Mouse (Mus musculus) liver, adult (tissue): ENCODE data around the gene Vkorc1l1.

Experiments
- GATA4 ChIP-seq: IDR thresholded peaks from 2 replicates; pipeline ENCODE4 v1.6.1; 2014; ENCODE audit warnings: mild to moderate bottlenecking, low read length; ENCODE audit not compliant: insufficient replicate concordance

Gene Vkorc1l1

DNA sequence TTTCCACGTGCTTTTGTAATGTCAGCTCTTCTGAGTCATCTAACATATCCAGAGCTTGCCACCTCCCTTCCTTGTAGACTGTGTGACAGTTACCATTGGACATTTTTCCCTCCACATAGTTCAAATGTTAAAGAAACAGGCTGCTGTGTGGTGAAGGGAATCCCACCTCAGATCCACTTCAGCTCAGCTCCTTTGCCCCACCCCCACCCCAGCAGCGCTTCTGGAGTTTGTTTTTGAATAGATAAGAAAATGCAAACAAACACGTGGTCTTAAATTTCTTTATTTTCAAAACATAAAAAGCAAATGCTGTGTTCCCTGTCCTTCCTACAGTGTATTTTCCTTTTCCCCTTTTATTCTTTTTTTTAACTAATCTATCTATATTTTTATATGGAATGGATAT lies 38.4 kb downstream of the Vkorc1l1 start:
- TF ChIP-seq GATA4: no peak

DNA sequence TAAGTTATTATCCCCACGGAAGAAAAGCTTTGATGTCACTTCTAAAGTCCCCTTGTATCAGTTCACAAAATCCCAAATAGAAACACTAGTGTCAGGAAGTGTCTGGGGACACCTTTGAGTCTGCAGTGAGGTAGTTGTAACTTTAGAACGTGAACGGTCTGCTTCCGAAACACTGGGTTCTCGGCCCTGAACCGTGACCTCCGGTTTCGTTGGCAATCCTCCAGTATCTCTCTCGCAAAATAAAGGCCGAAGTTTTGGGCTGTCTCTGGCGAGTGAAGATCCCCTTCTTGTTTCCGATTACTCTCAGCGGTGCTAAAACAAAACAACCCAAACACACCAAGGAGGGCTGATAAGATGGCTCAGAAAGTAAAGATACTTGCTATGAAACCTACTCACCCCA lies 47.6 kb downstream of the Vkorc1l1 start:
- TF ChIP-seq GATA4: no peak

DNA sequence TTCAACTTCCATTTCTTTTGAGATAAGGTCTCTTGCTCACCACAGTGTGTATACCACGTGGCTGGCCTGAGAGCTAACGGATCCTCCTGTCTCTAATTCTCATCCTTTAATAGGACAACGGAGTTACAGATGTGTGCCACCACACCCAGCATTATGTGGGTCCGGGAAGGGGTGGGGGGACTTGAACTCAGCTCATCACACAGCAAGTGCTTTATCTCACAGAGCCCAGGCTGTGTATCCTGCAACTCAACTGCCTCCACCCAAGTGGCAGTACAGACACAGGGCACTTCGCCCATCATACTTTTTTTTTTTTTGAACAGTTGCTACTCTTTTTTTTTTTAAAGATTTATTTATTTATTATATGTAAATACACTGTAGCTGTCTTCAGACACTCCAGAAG lies 50.1 kb downstream of the Vkorc1l1 start:
- TF ChIP-seq GATA4: no peak

DNA sequence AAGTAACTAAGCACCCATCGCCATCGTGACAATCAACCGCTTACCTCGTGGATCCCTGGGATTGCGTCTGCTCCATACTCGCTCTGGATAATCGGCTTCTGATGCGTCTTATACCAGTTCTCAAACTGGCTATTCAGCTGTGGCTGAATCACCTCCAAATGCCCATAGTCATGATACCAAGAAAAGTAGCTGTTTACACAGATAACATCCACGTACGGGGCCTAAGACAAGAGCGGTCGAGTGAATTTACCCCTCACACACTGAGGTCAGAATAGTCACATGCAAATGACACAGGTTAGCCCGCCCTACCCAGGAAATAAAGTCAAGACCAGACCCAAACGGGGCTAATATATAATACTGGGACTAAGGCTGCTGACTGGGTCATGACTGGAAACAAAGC lies 51.6 kb downstream of the Vkorc1l1 start:
- TF ChIP-seq GATA4: no peak

DNA sequence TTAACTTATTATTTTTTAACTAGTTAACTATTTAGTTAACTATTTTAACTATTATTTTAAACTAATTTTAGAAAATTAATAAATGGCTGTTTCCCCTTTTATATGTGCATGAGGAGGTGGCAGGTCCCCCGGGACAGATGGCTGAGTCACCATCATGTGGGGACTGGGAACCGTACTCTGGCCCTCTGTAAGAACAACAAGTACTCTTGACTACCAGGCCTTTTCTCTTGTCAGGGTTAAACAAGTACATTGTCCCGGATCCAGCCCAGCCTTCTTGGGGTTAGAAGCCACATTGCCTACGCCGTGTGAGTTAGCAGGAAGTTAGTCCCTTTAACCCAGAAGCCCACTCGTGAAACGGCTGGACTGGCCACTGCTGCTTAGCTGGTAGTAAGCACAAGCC lies 53.2 kb downstream of the Vkorc1l1 start:
- TF ChIP-seq GATA4: no peak

DNA sequence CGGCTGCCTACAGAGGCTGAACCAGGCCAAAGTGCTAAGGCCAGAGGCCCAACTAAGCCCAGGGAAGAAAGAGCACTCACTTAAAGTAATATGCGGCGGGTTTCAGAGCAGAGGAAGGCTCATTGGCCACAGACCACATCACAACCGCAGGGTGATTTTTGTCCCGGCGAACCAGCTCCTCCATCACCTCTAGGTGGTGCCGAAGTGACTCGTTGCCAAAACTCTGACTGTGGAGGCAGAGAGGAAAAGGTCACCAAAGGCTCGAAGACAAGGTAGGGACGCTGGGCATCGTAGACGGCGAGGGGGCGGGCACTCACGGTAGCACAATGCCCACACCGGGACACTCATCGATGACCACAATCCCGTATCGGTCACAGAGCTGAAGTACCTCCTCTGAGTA lies 55.9 kb downstream of the Vkorc1l1 start:
- TF ChIP-seq GATA4: no peak

DNA sequence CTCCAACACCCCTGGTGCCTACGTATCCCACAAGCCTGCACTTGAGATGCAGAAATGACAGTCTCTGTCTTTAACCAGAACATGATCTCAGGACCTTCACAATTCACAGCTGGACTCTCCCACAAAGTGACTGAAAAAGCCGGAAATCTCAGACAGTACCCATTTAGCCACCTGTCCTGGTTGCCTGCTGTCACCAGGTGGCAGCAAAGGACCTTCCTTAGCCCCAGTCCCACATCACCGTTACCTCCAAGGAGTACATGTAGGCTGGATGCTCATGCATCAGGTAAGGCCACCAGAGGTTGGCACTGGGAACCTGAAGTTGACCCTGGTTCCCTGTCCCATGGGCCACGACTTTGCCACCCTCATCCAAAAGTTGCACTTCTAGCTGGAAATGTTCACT lies 57.3 kb downstream of the Vkorc1l1 start:
- no peak for TF ChIP-seq GATA4

DNA sequence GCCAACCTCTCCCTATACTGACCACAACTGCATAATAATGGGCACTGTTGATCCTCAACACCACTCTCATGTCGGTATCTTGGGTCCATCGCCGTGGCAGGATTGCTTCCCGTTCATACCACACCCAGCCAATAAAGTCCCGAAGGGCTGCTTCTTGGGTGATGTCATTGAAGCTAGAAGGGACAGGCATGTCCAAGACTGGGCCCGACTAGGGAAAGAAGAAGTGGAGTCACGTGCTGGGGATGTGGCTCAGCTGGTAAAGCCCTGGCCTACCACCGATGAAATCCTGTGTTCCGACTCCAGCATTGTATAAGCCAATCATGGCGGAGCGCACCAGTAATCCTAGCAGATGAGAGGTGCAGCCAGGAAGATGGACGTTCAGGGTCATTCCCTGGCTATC lies 59.0 kb downstream of the Vkorc1l1 start:
- TF ChIP-seq GATA4: no peak

DNA sequence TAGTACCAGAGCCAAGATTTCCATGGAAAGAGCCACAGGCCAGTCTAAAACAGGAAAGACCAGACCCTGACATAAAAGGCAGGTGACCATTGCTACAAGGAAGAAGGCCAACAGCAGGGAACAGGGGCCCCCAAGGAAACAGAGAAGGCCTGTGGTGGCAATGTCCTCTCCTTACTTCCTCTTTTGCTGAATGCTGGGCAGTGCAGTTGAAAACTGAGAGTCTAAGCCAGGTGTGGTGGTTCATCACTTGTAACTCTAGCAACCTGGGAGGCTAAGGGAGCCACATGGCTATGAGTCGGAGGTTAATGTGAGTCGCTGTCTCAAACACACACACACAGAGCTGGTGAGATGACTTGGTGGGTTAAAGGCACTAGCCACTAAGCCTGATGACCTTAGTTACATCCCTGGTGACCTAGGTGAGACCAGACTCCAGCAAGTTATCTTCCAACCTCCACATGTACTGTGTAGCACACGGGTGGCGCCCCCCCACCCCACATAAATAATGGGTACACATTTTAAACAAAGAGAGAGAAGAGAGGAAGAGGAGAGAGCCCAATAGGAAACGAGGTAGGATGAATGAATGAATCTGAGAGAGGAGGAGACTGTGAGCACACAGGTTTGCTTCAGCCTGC lies 59.7 kb downstream of the Vkorc1l1 start:
- no peak for TF ChIP-seq GATA4

DNA sequence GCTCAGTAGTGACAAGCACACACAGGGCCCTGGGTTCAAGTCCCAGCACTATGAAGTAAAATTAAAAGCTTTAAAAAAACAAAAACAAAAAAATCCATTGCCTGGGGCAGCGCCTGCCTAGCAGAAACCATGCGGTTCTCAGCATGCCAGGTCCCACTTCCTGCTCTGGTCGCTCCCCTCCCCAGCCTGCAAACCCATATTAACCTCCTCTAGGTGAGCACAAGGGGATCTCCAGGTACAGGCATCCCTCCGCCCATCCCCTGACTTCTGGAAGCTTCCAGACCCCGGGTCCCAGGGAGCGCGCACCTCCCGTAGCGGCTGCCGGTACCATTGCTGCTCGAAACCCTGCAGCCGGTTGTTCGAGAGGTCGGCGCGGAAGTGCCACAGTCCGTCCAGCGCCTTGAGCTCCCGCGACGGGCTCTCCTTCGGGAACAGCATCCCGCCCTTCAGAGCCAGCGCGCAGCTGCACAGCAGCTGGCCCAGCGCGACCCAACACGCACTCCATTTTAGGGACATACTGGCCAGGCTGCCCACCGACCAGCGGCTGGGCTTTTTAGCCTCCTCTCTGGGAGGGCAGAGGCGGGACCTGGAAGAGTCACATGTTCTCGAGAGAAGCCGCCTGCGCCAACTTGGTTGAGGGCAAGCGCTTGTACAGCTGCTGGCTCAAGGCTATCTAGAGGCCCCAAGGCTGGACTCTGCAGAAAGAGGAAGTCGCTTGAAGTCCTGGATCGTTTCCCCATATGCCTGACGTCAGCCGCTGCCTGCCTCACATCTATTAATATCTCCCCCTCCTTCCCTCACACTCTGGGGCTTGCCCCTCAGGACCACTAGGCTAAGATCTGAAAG lies 60.8 kb downstream of the Vkorc1l1 start, which contains the start of gene Gusb:
TSS of gene Gusb (minus strand) at position 749 of the 846 bp plus-strand sequence.
- TF ChIP-seq GATA4: no peak

DNA sequence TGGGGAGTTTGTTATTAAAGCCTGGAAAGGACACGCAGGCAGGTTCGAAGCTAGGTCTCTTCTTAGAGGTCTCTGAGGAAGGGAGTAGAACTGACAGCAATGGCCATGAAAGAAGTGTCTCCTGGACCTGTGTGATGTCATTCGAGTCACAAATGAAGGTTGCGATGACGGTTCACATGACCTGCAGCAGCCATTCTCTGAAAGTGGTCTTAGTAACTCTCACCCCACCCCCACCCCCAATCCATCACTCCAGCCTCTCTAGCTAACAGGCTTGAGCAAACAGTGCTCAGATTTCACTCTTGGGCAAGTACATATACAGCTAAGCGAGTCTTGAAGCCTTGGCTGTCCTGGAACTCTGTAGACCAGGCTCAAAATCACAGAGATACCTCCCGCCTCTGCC lies 61.5 kb downstream of the Vkorc1l1 start:
- TF ChIP-seq GATA4: no peak

DNA sequence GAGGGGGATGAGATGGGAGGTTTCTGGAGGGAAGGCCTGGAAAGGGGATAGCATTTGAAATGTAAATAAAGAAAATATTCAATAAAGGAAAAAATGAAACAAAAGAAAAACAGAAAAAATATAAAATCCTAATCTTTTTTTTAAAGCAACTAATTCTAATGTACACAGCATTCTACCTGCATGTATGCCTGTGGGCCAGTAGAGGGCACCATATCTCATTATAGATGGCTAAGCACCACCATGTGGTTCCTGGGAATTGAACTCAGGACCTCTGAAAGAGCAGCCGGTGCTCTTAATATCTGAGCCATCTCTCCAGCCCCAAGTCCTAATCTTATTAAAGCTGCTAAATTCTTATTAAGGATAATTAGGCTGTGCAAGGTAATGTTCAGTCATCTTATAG lies 65.6 kb downstream of the Vkorc1l1 start:
- TF ChIP-seq GATA4: no peak

DNA sequence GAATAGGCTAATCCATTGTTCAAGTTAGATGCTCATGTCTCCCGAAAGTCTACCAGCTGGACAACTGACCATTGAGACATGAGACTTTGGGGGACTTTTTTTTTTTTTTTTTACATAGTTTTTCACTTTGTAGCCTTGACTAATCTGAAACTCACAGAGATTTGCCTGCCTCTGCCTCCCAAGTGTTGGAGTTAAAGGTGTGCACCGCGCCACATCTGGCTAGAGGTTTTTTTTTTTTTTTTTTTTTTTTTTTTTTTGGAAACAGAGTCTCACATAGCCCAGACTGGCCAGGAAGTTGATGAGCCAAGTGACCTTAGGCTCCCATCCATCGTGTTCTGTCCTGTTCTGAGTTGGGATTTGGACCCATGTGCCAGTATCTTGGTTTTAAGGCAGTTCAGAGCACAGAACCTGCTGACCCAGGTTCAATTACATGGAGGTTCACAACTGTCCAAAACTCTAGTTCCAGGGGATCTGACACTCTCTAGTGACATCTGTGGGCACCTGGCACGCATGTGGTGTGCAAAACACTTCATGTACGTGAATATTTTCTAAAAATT lies 66.3 kb downstream of the Vkorc1l1 start:
- TF ChIP-seq GATA4: no peak

DNA sequence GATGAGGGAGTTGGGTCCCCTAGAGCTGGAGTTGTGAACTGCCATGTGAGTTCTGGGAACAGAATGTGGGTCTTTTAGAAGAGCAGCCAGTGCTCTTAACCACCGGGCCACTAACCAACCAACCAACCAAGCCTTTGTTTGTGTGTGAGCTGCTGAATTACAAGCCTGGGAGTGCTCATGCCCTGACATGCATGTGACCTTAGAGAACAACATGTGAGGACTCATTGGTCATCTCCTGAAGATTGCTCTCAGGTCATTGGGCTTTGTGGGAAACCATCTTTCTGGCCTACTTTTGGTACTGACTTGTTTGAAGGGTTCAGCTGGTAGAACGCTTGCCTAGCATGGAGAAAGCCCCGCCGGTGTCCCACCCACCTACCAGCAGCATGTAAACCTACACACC lies 68.0 kb downstream of the Vkorc1l1 start:
- TF ChIP-seq GATA4: no peak

DNA sequence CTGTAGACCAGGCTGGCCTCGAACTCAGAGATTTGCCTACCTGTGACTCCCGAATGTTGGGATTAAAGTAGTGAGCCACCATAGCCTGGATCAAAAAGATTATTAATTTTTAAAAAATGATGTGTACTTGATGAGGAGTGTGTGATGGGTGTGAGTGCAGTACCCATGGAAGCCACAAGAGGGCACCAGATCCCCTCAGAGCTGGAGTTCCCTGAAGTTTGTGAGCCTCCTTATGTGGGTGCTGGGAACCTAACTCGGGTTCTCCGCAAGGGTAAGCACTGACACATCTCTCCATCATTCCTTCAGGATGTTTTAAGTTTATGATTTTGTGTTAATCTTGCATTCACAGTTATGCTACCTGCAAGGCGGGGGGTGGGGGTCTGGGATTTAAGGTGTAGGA lies 69.2 kb downstream of the Vkorc1l1 start:
- TF ChIP-seq GATA4: no peak

DNA sequence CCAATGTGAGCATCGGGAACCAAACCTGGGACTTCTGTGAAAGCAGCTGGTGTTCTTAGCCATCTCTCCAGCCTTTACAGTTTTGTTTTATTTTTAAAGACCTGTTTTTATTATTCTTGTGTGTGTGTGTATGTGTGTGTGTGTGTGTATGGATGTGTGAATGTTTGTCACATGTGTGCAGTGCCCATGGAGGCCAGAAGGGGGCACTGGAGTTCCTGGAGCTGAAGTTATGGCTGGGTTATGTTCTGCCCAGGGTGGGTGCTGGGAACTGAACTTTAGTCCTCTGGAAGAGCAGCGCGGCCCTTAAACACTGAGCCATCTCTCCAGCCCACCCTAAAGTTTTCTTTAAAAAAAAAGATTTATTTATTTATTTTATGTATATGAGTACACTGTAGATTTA lies 73.3 kb downstream of the Vkorc1l1 start:
- no peak for TF ChIP-seq GATA4

DNA sequence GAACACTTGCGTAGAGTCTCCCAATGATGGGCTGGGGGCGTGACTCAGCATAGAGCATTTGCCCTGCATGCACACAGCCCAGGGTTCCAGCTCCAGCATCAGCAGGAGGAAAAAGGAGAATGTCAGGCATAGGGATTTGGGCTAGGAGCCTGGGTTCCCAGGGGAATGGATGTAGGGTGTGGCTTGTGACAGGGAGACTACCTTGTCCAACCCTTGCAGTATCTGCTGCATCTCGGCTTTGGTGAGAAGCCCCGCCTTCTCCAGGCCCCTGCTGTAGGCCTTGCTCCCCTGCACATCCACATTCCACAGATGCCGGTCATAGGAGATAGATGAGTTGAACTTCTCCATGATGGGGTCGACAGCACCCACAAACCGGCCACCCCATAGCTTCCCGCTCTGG lies 77.7 kb downstream of the Vkorc1l1 start:
- no peak for TF ChIP-seq GATA4

DNA sequence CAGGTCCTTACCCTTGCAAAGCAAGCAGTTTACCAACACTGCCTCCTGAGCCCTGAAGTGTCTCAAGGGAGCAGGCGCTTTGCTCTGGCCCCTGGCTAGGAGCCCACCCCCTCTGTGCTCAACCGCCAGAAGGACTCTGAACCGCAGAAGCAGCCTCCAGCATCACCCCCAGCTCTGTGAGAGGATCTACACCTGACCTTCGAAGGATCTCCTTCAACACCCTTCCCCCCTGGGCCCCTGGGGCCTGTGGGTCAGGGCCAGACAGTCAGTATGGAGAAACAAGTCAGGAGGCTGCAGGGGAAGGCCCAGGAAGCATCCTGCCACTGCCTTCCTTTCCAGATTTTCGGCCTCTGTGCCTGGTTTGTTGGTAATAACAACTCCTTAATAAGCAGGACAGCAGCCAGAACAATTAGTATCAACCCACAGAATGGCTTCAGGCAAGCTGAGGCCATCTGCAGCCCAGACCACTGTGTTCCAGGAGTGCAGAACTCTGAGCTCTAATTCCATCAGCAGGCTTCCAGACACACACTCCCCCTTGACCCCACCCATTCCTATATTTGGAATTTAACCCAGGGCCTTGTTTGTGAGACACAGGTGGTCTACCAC lies 79.7 kb downstream of the Vkorc1l1 start:
- no peak for TF ChIP-seq GATA4
